Comparison of ENCODE assay signal across 9 mouse cellular contexts in the genomic region with DNA sequence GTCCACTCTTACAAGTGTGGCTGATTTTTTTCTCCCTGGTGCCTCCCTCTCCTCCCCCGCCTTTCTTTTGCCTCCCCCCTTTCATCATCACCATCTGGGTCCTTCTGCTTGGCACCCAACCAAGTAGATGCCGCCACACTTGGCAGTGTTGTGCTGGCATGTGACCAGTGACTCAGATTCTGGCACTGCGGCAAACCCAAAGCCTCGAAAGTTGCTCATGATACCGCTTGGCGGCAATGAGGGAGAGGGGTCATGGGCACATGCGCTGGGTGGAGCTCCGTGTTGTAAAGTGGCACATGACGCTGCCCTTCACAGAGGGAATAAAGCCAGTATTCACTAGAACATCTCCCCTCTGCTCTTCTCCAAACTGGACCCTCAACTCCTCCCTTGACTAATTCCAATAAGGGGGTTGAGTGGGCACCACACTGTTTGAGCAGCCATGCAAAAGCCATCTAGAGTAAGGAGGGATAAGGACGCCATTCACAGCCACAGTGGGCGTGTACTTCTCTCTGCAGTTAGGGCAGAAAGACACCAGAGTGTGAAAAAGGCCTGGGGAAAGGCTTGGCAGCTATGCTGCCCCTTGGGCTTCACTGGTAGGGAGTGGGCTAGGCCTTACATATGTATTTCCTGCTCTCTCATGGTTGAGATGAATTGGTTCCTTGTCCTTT. TPM values are rescaled to one million over a fixed set of nuclear protein-coding genes. Genes with fewer than 3 reads are reported as not detected.
A peak's percentile ranks its signal among the peaks of the same experiment; 100 is the strongest.
DNase-seq lines count a peak whose midpoint lies in the region; ATAC-seq and TF ChIP-seq lines count a peak whose summit lies in the region.
"Had no signal": no experiment of that assay in that cellular context is flagged by ENCODE, and none has a peak within 500 bp of the region (broad histone marks: within the 10 kb centered on the region; RNA-seq: fewer than 3 reads in every experiment).

No protein-coding gene starts in this region.

- no peak overlapping the region for H3K4me3 ChIP-seq in lung, adult 2 months (replicated peaks; ENCODE audit: extremely low read depth, low read depth, low read length)
- H3K4me3 ChIP-seq: limb, embryonic 12.5 days had no signal

- DNase-seq in lung, adult 18-20 months = peak; percentile 46 to 64
- no peak for DNase-seq in lung, adult 2 months
- DNase-seq in adrenal gland, postnatal 4 days (ENCODE audit: low spot score in 2 of 2) = peak; percentile 38 to 69
- DNase-seq in layer of hippocampus, postnatal 14 days (ENCODE audit: low spot score in 2 of 2) = peak; percentile 91 to 93
- DNase-seq in natural killer cell, adult 2 months (ENCODE audit: low spot score in 2 of 2) = peak; percentile 43 to 50
- DNase-seq in adipocyte (ENCODE audit: low spot score) = no peak
- DNase-seq in liver = no peak

- 49% methylated on average over 11 of the region's 11 CpGs for WGBS in lung, adult 2 months

- H3K4me1 ChIP-seq in lung, adult 2 months (ENCODE audit: control insufficient read depth, insufficient read depth, low read length) = no peaks in the 10 kb centered on the region
- H3K4me1 ChIP-seq: limb, embryonic 12.5 days had no signal

- ATAC-seq in frontal cortex, adult (ENCODE audit: low TSS enrichment) = peak; percentile 20

- no peak for TF ChIP-seq POLR2A in lung, adult 2 months (IDR thresholded peaks at IDR 0.05; ENCODE audit: borderline replicate concordance, extremely low read depth, low read depth, low read length)

- TF ChIP-seq CTCF in lung, adult 2 months (IDR thresholded peaks at IDR 0.05; ENCODE audit: insufficient read depth, low read length) = no peak

RNA-seq across cellular contexts. Expression of gene Zfhx2, which starts 36.8 kb away (rescaled TPM):
- polyA plus RNA-seq in lung, adult 2 months (2012; rRNA removed) = 1.7 and 2.3 TPM in 2 replicates
- 10 to 100 TPM; 11.9 to 13.5 TPM for total RNA-seq in adrenal gland, postnatal 4 days (2021)
- 10 to 100 TPM; 41.2 to 48.8 TPM for total RNA-seq in layer of hippocampus, postnatal 14 days (2021)

RNA-seq across cellular contexts. Expression of gene Thtpa, which starts 39.3 kb away (rescaled TPM):
- 5.2 and 9.2 TPM in 2 replicates for polyA plus RNA-seq in lung, adult 2 months (2012; rRNA removed)
- total RNA-seq in adrenal gland, postnatal 4 days (2021) = 10 to 100 TPM; 21.0 to 21.3 TPM
- total RNA-seq in layer of hippocampus, postnatal 14 days (2021) = 10 to 100 TPM; 21.7 to 24.7 TPM

RNA-seq across cellular contexts. Expression of gene Ngdn, which starts 40.0 kb away (rescaled TPM):
- 12.7 and 17.0 TPM in 2 replicates for polyA plus RNA-seq in lung, adult 2 months (2012; rRNA removed)
- 10 to 100 TPM; 44.2 to 47.5 TPM for total RNA-seq in adrenal gland, postnatal 4 days (2021)
- 10 to 100 TPM; 28.6 to 33.5 TPM for total RNA-seq in layer of hippocampus, postnatal 14 days (2021)

RNA-seq across cellular contexts. Expression of gene Ap1g2, which starts 51.1 kb away (rescaled TPM):
- polyA plus RNA-seq in lung, adult 2 months (2012; rRNA removed) = 23.8 and 30.8 TPM in 2 replicates
- 10 to 100 TPM; 30.3 to 34.0 TPM for total RNA-seq in adrenal gland, postnatal 4 days (2021)
- total RNA-seq in layer of hippocampus, postnatal 14 days (2021) = 10 to 100 TPM; 15.8 to 18.6 TPM

Comparison
In these comparisons a context has a peak if more than half of its experiments do, and no peak if none do; other contexts are left out.
1. DNase-seq: peak in lung, adult 18-20 months (2 of 2), adrenal gland, postnatal 4 days (2 of 2), layer of hippocampus, postnatal 14 days (2 of 2) and natural killer cell, adult 2 months (2 of 2); none in lung, adult 2 months (single experiment), adipocyte (single experiment) and liver (single experiment).